Mouse (Mus musculus): Measurements from ENCODE around the gene Ptrh2.

- TF ChIP-seq EP300 (IDR thresholded peaks at IDR 0.05; ENCODE audit: low read depth) (no peak), CTCF (IDR thresholded peaks at IDR 0.05; ENCODE audit: low read depth) (no peak)
These were observed 20.5 kb upstream of the Ptrh2 start for GRCm38 (mm10) chr11:86662986-86663895.
